Mouse (Mus musculus) liver, postnatal 0 days (tissue): Measurements from ENCODE around the gene Gmip.

Source experiments
- CTCF ChIP-seq: sonication (generic); IDR thresholded peaks from 2 replicates; pipeline ENCODE4 v1.5.1; 2016; ENCODE audit warnings: antibody characterized with exemption, low read depth
- EP300 ChIP-seq: IDR thresholded peaks from 2 replicates; pipeline ENCODE4 v1.6.1; 2016; ENCODE audit warnings: antibody characterized with exemption, low read depth, mild to moderate bottlenecking

GRCm38 (mm10) chr8:69822386-69823191 lies 14.1 kb downstream of the Gmip start, which contains the start of gene Lpar2:
- TF ChIP-seq CTCF (no peak), EP300 (no peak)
